Mouse (Mus musculus): ENCODE data around the gene Nsun3. TPM values are rescaled to one million over a fixed set of nuclear protein-coding genes. Genes with fewer than 3 reads are reported as not detected.

The Nsun3 gene
- 9.2 and 10.1 TPM in 2 replicates for polyA plus RNA-seq (2012; rRNA removed)

- H3K4me3 ChIP-seq (ENCODE audit: insufficient read depth, low read length) = peak within 1 kb of the TSS; percentile 64
- H3K27ac ChIP-seq (ENCODE audit: insufficient read depth, low read length) = peak within 1 kb of the TSS; percentile 56
- peaks cover 9% of the 10 kb centered on the region; the same call in 1 of the 2 replicates for H3K4me1 ChIP-seq (ENCODE audit: control insufficient read depth, insufficient read depth, low read length)
- TF ChIP-seq POLR2A (IDR thresholded peaks at IDR 0.05; ENCODE audit: extremely low read depth, insufficient read depth, low read length) (peak; percentile 93), CTCF (IDR thresholded peaks at IDR 0.05; ENCODE audit: extremely low read depth, insufficient read depth, low read length) (no peak)
These were observed at the start of gene Nsun3 for GRCm38 (mm10) chr16:62786621-62787331. Nsun3 (minus strand) TSS chr16:62786818.

DNA sequence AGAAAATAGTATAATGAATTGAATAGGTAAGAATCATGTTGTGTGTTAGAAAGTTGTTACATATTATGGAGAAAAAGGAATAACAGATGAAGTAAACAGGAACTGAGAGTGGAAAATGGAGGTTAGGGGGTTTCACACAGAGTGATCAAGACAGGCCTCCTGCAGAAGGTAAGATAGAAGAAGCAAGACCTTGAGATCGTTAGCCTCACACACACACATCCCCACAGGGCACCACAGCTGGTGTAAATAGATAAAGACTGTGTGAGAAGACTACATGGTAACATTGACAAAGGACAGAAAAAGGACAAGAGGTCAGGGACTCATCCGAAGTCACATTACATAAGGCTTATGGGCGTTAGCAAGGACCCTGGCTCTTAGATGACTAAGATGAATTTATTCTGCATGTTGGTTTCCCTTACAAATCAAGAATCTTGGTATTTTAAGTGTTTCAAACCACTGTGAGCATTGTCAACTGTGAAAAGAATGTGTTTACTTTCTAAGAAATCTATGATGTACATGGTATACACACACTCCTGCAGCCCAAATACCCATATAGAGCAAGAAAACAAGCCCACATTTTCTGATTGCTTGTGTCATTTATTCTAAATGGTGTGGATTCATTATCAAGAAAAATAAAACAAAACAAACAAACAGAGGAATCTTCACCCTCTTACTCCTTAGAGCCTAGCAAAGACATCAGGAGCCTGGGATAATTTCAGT is 47.6 kb upstream of the Nsun3 start:
- Histone ChIP-seq H3K4me3 (ENCODE audit: insufficient read depth, low read length) (no peak overlapping the region), H3K27ac (ENCODE audit: insufficient read depth, low read length) (no peak overlapping the region), H3K4me1 (ENCODE audit: control insufficient read depth, insufficient read depth, low read length) (no peaks in the 10 kb centered on the region)
- TF ChIP-seq POLR2A (IDR thresholded peaks at IDR 0.05; ENCODE audit: extremely low read depth, insufficient read depth, low read length) = no peak
- TF ChIP-seq CTCF (IDR thresholded peaks at IDR 0.05; ENCODE audit: extremely low read depth, insufficient read depth, low read length) = no peak

- TF ChIP-seq CTCF (IDR thresholded peaks at IDR 0.05; ENCODE audit: extremely low read depth, insufficient read depth, low read length) (peak; percentile 67), POLR2A (IDR thresholded peaks at IDR 0.05; ENCODE audit: extremely low read depth, insufficient read depth, low read length) (no peak)
- no peak overlapping the region for H3K27ac ChIP-seq (ENCODE audit: insufficient read depth, low read length)
These were observed 45.9 kb upstream of the Nsun3 start for GRCm38 (mm10) chr16:62832481-62832880.

DNA sequence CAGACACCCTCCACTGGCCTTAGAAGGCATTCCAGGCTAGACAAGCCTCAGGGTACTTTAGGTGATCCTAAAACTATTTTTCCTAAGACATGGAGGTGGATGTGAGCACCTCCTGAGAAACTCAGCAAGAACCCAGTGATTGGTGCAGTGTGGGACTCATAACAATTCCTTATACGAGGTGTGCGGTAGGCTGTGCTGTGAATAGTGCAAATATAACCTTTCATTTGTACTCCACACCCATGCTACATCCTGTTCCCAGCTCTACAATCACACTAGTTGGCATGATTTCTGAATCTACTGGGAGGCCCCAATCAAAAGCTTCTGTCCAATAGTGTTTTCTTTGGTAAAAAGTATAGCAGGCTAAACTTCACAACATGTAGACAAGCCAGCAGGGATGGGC is 45.4 kb upstream of the Nsun3 start:
- Histone ChIP-seq H3K4me3 (ENCODE audit: insufficient read depth, low read length) (no peak overlapping the region), H3K27ac (ENCODE audit: insufficient read depth, low read length) (no peak overlapping the region), H3K4me1 (ENCODE audit: control insufficient read depth, insufficient read depth, low read length) (no peaks in the 10 kb centered on the region)
- TF ChIP-seq POLR2A (IDR thresholded peaks at IDR 0.05; ENCODE audit: extremely low read depth, insufficient read depth, low read length) (no peak), CTCF (IDR thresholded peaks at IDR 0.05; ENCODE audit: extremely low read depth, insufficient read depth, low read length) (no peak)

More at GRCm38 (mm10) chr16:62832481-62832880, 45.9 kb upstream of the Nsun3 start:
- no peak overlapping the region for H3K4me3 ChIP-seq (ENCODE audit: insufficient read depth, low read length)
- H3K4me1 ChIP-seq (ENCODE audit: control insufficient read depth, insufficient read depth, low read length) = no peaks in the 10 kb centered on the region

DNA sequence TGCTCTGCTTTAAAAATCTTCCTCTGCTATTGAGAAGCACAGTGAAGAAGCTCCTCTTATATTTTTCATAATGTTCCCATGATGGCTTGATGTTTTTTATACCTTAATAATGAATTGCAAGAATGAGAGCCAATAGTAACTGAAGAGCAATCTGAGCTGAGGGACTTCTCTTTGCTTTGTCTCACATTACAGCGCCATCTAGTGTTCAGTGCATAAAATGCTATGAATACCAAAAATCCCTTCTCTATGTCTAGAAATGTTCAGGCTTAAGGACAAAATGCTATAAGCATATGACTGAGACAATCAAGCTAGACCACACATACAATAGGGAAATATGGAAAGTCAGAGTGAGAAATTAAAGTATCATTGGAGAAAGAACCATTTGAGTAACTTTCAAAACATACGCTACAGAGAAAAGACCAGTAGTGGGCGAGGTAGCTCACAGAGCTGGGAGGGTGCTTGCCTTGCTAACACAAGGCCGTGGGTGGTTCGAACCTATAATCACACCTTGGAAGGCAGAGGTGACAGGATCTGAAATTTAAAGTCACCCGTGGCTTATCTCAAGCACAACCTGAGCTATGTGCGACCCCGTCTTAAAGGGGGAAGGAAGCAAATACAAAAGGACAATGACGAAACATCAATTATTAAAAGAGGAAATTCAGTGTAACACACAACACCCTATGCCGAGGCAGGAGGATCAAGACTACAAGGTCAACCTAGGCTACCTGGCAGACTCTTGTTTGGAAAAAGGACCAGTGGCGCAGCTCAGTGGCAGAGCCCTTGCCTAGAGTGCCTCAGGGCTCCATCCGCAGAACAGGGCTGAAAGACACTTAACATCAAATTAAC is 39.8 kb upstream of the Nsun3 start:
- H3K4me1 ChIP-seq (ENCODE audit: control insufficient read depth, insufficient read depth, low read length) = no peaks in the 10 kb centered on the region
- H3K4me3 ChIP-seq (ENCODE audit: insufficient read depth, low read length) = no peak overlapping the region
- TF ChIP-seq POLR2A (IDR thresholded peaks at IDR 0.05; ENCODE audit: extremely low read depth, insufficient read depth, low read length) (no peak), CTCF (IDR thresholded peaks at IDR 0.05; ENCODE audit: extremely low read depth, insufficient read depth, low read length) (0 out of 2 replicates have a peak, but pooled peaks have one; percentile 19)
- H3K27ac ChIP-seq (ENCODE audit: insufficient read depth, low read length) = no peak overlapping the region

GRCm38 (mm10) chr16:62822472-62822871 is 35.9 kb upstream of the Nsun3 start:
- TF ChIP-seq CTCF (IDR thresholded peaks at IDR 0.05; ENCODE audit: extremely low read depth, insufficient read depth, low read length) (no peak), POLR2A (IDR thresholded peaks at IDR 0.05; ENCODE audit: extremely low read depth, insufficient read depth, low read length) (no peak)
- H3K27ac ChIP-seq (ENCODE audit: insufficient read depth, low read length) = no peak overlapping the region
- H3K4me1 ChIP-seq (ENCODE audit: control insufficient read depth, insufficient read depth, low read length) = no peaks in the 10 kb centered on the region
- H3K4me3 ChIP-seq (ENCODE audit: insufficient read depth, low read length) = no peak overlapping the region

DNA sequence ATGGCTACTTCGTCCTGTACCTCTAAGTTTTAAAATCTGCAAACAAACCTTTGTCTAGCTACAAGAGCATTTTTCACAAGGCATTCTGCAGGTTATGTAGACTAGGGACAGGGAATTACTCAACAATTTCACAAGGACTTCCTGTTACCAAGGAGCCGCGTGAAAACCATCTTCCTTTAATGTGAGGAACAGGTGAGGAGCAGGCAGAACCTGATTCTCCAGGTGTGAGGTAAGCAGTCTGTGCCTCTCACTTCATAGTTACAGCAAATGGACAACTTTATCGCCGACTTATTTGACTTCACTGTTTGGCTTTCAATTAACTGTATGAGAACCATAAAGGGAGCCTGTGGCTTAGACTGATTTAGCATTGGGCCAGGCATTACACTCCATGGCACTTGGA is 27.9 kb upstream of the Nsun3 start, which contains the start of gene Stx19:
Stx19 (plus strand) TSS at position 186 of the 400 bp plus-strand sequence.
- TF ChIP-seq CTCF (IDR thresholded peaks at IDR 0.05; ENCODE audit: extremely low read depth, insufficient read depth, low read length) (no peak), POLR2A (IDR thresholded peaks at IDR 0.05; ENCODE audit: extremely low read depth, insufficient read depth, low read length) (no peak)
- H3K4me1 ChIP-seq (ENCODE audit: control insufficient read depth, insufficient read depth, low read length) = peaks cover 2% of the 10 kb centered on the region; the same call in 1 of the 2 replicates
- no peak within 1 kb of the TSS for H3K27ac ChIP-seq (ENCODE audit: insufficient read depth, low read length)
- no peak within 1 kb of the TSS for H3K4me3 ChIP-seq (ENCODE audit: insufficient read depth, low read length)

DNA sequence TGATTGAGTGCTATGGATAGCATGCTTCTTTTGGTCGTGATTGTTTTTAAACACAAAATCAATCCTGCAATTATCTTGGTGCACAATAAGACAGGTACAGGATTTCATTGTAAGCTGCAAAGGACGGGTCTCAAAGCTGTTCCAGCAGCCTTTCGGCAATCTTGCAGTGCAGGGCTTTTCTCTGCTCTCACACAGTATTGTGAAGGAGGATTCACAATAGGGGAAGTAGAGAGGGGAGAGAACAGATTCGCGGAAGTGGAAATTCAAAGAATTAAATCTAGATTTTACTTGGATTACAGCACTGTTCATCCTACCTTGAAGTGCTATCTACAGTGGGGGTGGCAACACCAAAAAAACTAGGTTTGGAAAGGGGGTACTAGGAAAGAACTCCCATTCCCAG is 27.2 kb upstream of the Nsun3 start:
- TF ChIP-seq POLR2A (IDR thresholded peaks at IDR 0.05; ENCODE audit: extremely low read depth, insufficient read depth, low read length) (no peak), CTCF (IDR thresholded peaks at IDR 0.05; ENCODE audit: extremely low read depth, insufficient read depth, low read length) (no peak)
- Histone ChIP-seq H3K4me3 (ENCODE audit: insufficient read depth, low read length) (no peak overlapping the region), H3K27ac (ENCODE audit: insufficient read depth, low read length) (no peak overlapping the region), H3K4me1 (ENCODE audit: control insufficient read depth, insufficient read depth, low read length) (peaks cover 2% of the 10 kb centered on the region; the same call in 1 of the 2 replicates)

- Histone ChIP-seq H3K27ac (ENCODE audit: insufficient read depth, low read length) (no peak overlapping the region), H3K4me3 (ENCODE audit: insufficient read depth, low read length) (no peak overlapping the region), H3K4me1 (ENCODE audit: control insufficient read depth, insufficient read depth, low read length) (peaks cover 4% of the 10 kb centered on the region; the same call in 1 of the 2 replicates)
- no peak for TF ChIP-seq CTCF (IDR thresholded peaks at IDR 0.05; ENCODE audit: extremely low read depth, insufficient read depth, low read length)
- no peak for TF ChIP-seq POLR2A (IDR thresholded peaks at IDR 0.05; ENCODE audit: extremely low read depth, insufficient read depth, low read length)
These were observed 24.2 kb upstream of the Nsun3 start for GRCm38 (mm10) chr16:62810855-62811254.
